Mouse (Mus musculus): ENCODE results near the gene Hoxa3.

DNA sequence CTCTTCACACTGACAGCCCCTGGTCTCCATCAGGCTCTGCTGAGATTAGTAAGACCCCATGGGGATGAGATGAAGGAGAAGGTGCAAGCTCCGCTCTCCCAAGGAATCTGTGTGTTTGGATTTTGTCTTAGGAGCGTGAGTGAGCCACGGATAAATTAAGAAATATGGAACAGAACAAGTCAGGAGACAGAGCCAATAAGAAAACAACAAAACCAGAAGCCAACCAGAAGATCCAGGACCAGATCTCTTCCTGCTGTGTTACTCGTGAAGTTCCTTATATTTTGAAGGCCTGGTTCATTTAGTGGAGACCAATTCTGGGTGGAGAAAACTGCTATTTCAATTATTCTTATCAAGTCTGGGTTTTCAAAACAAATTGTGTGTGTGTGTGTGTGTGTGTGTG is 61.6 kb downstream of the Hoxa3 start:
- no peak for TF ChIP-seq USF2 (conservative IDR thresholded peaks at IDR 0.05; ENCODE audit: low read depth, low read length)
- no peak for TF ChIP-seq CTCF (conservative IDR thresholded peaks at IDR 0.05 in 1 of 2, IDR thresholded peaks at IDR 0.05 in 1 of 2; ENCODE audit: low read depth in 2 of 2, low read length in 2 of 2)
- TF ChIP-seq JUND (conservative IDR thresholded peaks at IDR 0.05; ENCODE audit: low read depth, low read length), result no peak
- TF ChIP-seq ZNF384 (IDR thresholded peaks at IDR 0.05; ENCODE audit: low read depth, low read length), result no peak
- TF ChIP-seq CHD1 (IDR thresholded peaks at IDR 0.05; ENCODE audit: low read depth, low read length), result no peak

Measured in CH12.LX (cell line).